Mouse (Mus musculus): Measurements from ENCODE around the gene Med10. TPM values are rescaled to one million over a fixed set of nuclear protein-coding genes. Genes with fewer than 3 reads are reported as not detected.
A peak's percentile ranks its signal among the peaks of the same experiment; 100 is the strongest.

The Med10 gene
- polyA plus RNA-seq (2015; fragmentation: Nextera tagmentation; extraction: Ambion mirVana): 189 and 201 TPM in 2 replicates

GRCm38 (mm10) chr13:69802095-69802494, at the start of gene Med10:
Gene Med10 (plus strand): TSS chr13:69802395.
- no peak within 1 kb of the TSS for H3K9ac ChIP-seq
- ATAC-seq: no peak
- no peaks in the 10 kb centered on the region for H3K4me1 ChIP-seq
- no peak within 1 kb of the TSS for H3K4me2 ChIP-seq
- H3K9me3 ChIP-seq (replicated peaks): no peaks in the 10 kb centered on the region
- H3K4me3 ChIP-seq: no peak within 1 kb of the TSS
- H3K27ac ChIP-seq: no peak within 1 kb of the TSS
- no peaks in the 10 kb centered on the region for H3K36me3 ChIP-seq (ENCODE audit: poor library complexity, severe bottlenecking)
- no peaks in the 10 kb centered on the region for H3K27me3 ChIP-seq
- WGBS: 78% methylated on average over 5 of the region's 5 CpGs

DNA sequence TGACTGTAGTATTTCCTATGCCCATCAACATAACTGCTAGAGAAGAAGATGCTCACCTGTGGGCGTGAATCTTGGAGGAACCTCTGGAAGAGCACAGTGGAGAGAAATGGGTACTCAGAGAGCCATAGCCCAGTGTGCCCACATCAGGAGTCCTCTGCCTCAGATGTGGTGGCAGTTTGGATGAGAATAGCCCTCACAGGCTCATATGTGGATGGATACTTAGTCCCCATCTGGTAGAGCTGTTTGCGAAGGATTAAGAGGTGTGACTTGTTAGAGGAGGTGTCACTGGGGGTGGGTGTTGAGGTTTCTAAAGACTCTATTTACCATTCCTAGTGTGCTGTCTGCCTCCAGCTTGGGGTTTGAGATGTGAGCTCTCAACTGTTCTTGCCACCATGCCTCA, 49.3 kb upstream of the Med10 start:
- Histone ChIP-seq H3K4me1 (no peaks in the 10 kb centered on the region), H3K9me3 (replicated peaks) (no peaks in the 10 kb centered on the region), H3K4me3 (no peak overlapping the region), H3K36me3 (ENCODE audit: poor library complexity, severe bottlenecking) (no peaks in the 10 kb centered on the region), H3K4me2 (no peak overlapping the region), H3K9ac (no peak overlapping the region), H3K27me3 (peaks cover 25% of the 10 kb centered on the region), H3K27ac (no peak overlapping the region)
- no peak for ATAC-seq
- WGBS: 86% methylated on average over 2 of the region's 2 CpGs

DNA sequence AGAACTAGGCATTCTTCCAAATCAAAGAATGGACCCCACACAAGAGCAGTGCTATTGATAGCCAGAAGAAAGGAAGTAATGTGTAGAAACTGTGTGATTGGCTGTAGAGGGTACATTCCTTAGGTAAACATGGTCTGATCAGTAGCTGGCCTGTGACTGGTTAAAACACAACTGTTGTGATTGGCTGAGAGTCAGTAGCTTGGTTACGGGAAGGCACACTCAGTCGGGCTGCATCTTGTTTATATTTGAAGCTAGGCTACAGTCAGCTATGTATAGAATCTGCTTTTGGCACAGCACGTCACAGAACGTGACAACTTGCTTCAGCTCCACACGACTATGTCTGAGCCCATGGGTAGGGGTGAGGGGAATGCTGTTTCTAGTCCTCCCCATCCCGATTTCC, 43.2 kb upstream of the Med10 start:
- Histone ChIP-seq H3K4me3 (no peak overlapping the region), H3K36me3 (ENCODE audit: poor library complexity, severe bottlenecking) (no peaks in the 10 kb centered on the region), H3K9ac (no peak overlapping the region), H3K4me2 (no peak overlapping the region), H3K27ac (no peak overlapping the region), H3K4me1 (no peaks in the 10 kb centered on the region; the same call in 1 of the 2 replicates), H3K9me3 (replicated peaks) (no peaks in the 10 kb centered on the region), H3K27me3 (no peaks in the 10 kb centered on the region)
- 67% methylated on average over 6 of the region's 6 CpGs for WGBS
- peak; percentile 87 for ATAC-seq

DNA sequence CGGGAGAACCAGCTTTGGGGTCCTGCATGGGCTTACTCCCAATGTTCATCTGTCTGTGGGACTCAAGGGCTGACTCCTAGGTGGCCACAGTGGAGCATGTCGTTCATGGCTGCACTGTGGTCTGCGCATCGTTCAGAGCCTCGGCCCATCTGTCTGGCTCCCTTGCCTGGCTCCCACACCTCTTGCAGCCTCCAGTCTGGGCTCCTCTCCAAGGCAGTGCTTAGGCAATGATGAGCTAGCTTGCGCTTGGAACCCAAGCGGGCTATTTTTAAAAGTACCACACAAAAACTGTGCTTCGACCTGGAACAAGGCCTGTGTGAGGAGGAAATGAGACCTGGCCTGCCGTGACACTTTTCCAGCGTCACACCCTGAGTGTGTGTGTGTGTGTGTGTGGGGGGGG, 40.8 kb upstream of the Med10 start:
- Histone ChIP-seq H3K27ac (no peak overlapping the region), H3K4me2 (no peak overlapping the region), H3K9me3 (replicated peaks) (no peaks in the 10 kb centered on the region), H3K9ac (no peak overlapping the region), H3K36me3 (ENCODE audit: poor library complexity, severe bottlenecking) (no peaks in the 10 kb centered on the region), H3K4me1 (no peaks in the 10 kb centered on the region; the same call in 1 of the 2 replicates), H3K27me3 (no peaks in the 10 kb centered on the region), H3K4me3 (no peak overlapping the region)
- ATAC-seq: peak; percentile 71
- WGBS: 80% methylated on average over 10 of the region's 10 CpGs

DNA sequence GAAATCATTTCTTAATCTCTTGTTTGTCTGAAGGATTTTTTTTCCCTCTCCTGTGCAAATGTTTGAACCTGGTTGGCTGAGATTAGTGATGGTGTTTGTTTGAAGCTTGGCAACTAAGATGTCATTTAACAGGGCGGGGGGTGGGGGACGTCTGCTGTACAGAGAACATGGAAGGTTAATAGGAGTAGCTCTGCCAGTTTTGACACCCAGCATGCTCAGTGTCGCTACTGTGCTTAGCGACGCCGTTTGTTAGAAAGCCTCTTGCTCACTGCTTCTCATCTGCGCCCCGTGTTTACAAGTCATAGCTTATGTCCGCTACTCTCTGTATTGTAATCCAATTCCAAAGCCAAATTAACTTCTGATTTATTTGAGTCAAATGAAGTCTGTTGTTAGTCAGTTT, 37.5 kb upstream of the Med10 start:
- 71% methylated on average over 9 of the region's 9 CpGs for WGBS

DNA sequence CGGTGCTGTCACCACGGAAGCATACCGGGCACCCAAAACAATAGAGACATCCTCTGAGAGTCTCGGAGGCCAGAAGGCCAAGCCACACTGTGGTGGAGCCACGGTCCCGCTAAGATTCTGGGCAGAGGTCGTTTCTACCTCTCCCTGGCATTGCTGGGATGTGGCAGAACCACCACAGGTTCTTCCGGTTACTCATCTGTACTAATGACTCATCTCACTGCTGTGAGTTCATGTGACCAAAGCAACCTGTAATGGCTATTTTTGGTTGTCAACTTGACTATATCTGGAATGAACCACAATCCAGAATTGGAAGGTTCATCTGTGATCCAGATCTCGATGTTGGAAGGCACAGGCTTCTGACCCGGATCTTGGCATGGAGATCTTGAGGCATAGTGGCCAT, 34.0 kb upstream of the Med10 start:
- Histone ChIP-seq H3K36me3 (ENCODE audit: poor library complexity, severe bottlenecking) (no peaks in the 10 kb centered on the region), H3K4me1 (0 out of 2 replicates have a peak, but pooled peaks cover 2% of the 10 kb centered on the region), H3K27me3 (no peaks in the 10 kb centered on the region), H3K27ac (no peak overlapping the region), H3K4me2 (no peak overlapping the region), H3K4me3 (no peak overlapping the region), H3K9me3 (replicated peaks) (no peaks in the 10 kb centered on the region), H3K9ac (no peak overlapping the region)
- WGBS: 92% methylated on average over 10 of the region's 10 CpGs
- ATAC-seq: no peak

More for the DNA sequence above, 37.5 kb upstream of the Med10 start:
- H3K4me3 ChIP-seq: no peak overlapping the region
- no peak for ATAC-seq
- no peaks in the 10 kb centered on the region for H3K27me3 ChIP-seq
- H3K4me2 ChIP-seq: no peak overlapping the region
- H3K27ac ChIP-seq: no peak overlapping the region
- H3K9me3 ChIP-seq (replicated peaks): no peaks in the 10 kb centered on the region
- no peaks in the 10 kb centered on the region; the same call in 1 of the 2 replicates for H3K4me1 ChIP-seq
- no peak overlapping the region for H3K9ac ChIP-seq
- no peaks in the 10 kb centered on the region for H3K36me3 ChIP-seq (ENCODE audit: poor library complexity, severe bottlenecking)

- H3K4me1 ChIP-seq: 0 out of 2 replicates have a peak, but pooled peaks cover 2% of the 10 kb centered on the region
- H3K36me3 ChIP-seq (ENCODE audit: poor library complexity, severe bottlenecking): no peaks in the 10 kb centered on the region
- 76% methylated on average over 12 of the region's 12 CpGs for WGBS
- no peak overlapping the region for H3K9ac ChIP-seq
- H3K27me3 ChIP-seq: no peaks in the 10 kb centered on the region
- ATAC-seq: peak; percentile 61
- H3K9me3 ChIP-seq (replicated peaks): no peaks in the 10 kb centered on the region
- no peak overlapping the region for H3K4me2 ChIP-seq
- H3K27ac ChIP-seq: no peak overlapping the region
- H3K4me3 ChIP-seq: no peak overlapping the region
Measured at GRCm38 (mm10) chr13:69770538-69771456, 31.4 kb upstream of the Med10 start.

- Histone ChIP-seq H3K4me1 (0 out of 2 replicates have a peak, but pooled peaks cover 2% of the 10 kb centered on the region), H3K27ac (no peak overlapping the region), H3K9me3 (replicated peaks) (no peaks in the 10 kb centered on the region), H3K36me3 (ENCODE audit: poor library complexity, severe bottlenecking) (no peaks in the 10 kb centered on the region), H3K4me3 (no peak overlapping the region), H3K9ac (no peak overlapping the region), H3K4me2 (no peak overlapping the region), H3K27me3 (no peaks in the 10 kb centered on the region)
- no peak for ATAC-seq
- 85% methylated on average over 4 of the region's 4 CpGs for WGBS
Measured at GRCm38 (mm10) chr13:69772358-69772757, 29.8 kb upstream of the Med10 start.

- H3K9me3 ChIP-seq (replicated peaks): no peaks in the 10 kb centered on the region
- ATAC-seq: no peak
Measured at GRCm38 (mm10) chr13:69778221-69778620, 24.0 kb upstream of the Med10 start.

GRCm38 (mm10) chr13:69788704-69789103, 13.5 kb upstream of the Med10 start:
- ATAC-seq: no peak

More at GRCm38 (mm10) chr13:69778221-69778620, 24.0 kb upstream of the Med10 start:
- H3K4me1 ChIP-seq: no peaks in the 10 kb centered on the region
- 94% methylated on average over 19 of the region's 19 CpGs for WGBS
- H3K27ac ChIP-seq: no peak overlapping the region
- no peak overlapping the region for H3K9ac ChIP-seq
- H3K4me2 ChIP-seq: no peak overlapping the region
- H3K4me3 ChIP-seq: no peak overlapping the region
- no peaks in the 10 kb centered on the region for H3K27me3 ChIP-seq
- H3K36me3 ChIP-seq (ENCODE audit: poor library complexity, severe bottlenecking): no peaks in the 10 kb centered on the region

DNA sequence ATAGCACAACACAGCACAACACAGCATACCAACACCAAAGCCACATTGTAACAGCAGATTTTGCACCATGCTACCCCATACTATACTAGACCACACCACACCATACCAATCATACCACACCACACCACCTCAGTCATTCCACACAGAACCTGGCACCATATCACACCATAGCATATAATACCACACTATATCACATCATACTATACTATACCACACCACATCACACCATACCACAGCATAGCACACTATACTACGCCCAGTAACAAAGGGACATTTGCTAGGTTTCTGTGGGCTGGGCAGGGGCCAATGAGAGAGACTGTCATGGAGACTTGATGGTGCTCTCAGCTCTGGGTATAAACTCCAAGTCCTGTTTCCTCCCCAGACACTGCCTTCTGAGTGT, 10.4 kb upstream of the Med10 start:
- H3K4me1 ChIP-seq: peaks cover 7% of the 10 kb centered on the region
- H3K9me3 ChIP-seq (replicated peaks): no peaks in the 10 kb centered on the region
- peak; percentile 36; the same call in 1 of the 2 replicates for ATAC-seq
- WGBS: 86% methylated on average over 1 of the region's 1 CpGs
- H3K4me2 ChIP-seq: no peak overlapping the region
- no peak overlapping the region for H3K27ac ChIP-seq
- no peaks in the 10 kb centered on the region for H3K36me3 ChIP-seq (ENCODE audit: poor library complexity, severe bottlenecking)
- H3K27me3 ChIP-seq: no peaks in the 10 kb centered on the region
- no peak overlapping the region for H3K4me3 ChIP-seq
- H3K9ac ChIP-seq: no peak overlapping the region

More at GRCm38 (mm10) chr13:69788704-69789103, 13.5 kb upstream of the Med10 start:
- no peaks in the 10 kb centered on the region for H3K9me3 ChIP-seq (replicated peaks)
- H3K27ac ChIP-seq: no peak overlapping the region
- H3K9ac ChIP-seq: no peak overlapping the region
- H3K4me3 ChIP-seq: no peak overlapping the region
- WGBS: 83% methylated on average over 5 of the region's 5 CpGs
- no peaks in the 10 kb centered on the region for H3K36me3 ChIP-seq (ENCODE audit: poor library complexity, severe bottlenecking)
- peaks cover 7% of the 10 kb centered on the region for H3K4me1 ChIP-seq
- H3K4me2 ChIP-seq: no peak overlapping the region
- no peaks in the 10 kb centered on the region for H3K27me3 ChIP-seq

- H3K4me2 ChIP-seq: no peak overlapping the region
- no peaks in the 10 kb centered on the region for H3K36me3 ChIP-seq (ENCODE audit: poor library complexity, severe bottlenecking)
- H3K4me1 ChIP-seq: peaks cover 7% of the 10 kb centered on the region
- no peak overlapping the region for H3K27ac ChIP-seq
- H3K9me3 ChIP-seq (replicated peaks): no peaks in the 10 kb centered on the region
- no peak overlapping the region for H3K9ac ChIP-seq
- ATAC-seq: peak; percentile 51
- 55% methylated on average over 12 of the region's 12 CpGs for WGBS
- H3K4me3 ChIP-seq: no peak overlapping the region
- no peaks in the 10 kb centered on the region for H3K27me3 ChIP-seq
Measured at GRCm38 (mm10) chr13:69792541-69793009, 9.6 kb upstream of the Med10 start.

All from forebrain, embryonic 13.5 days (tissue).